Mouse (Mus musculus) frontal cortex, adult (tissue): ENCODE data around the gene Gm11939.
"Not testable (repeated sequence)": the region's sequence is repeated elsewhere in the genome, so short reads cannot be mapped to it uniquely, and the experiment has no call there.

ENCODE experiments used
- ATAC-seq: cut with Nextera tagmentation; 2 replicates; pipeline ENCODE4 v1.9.2; 2017; ENCODE audit warnings: mild to moderate bottlenecking, moderate library complexity, mixed read lengths; ENCODE audit not compliant: low TSS enrichment

The Gm11939 gene

GRCm38 (mm10) chr11:99559366-99559765 lies at the start of gene Gm11939:
Gm11939 (minus strand) TSS chr11:99559466.
- no peak for ATAC-seq

GRCm38 (mm10) chr11:99603208-99603607 lies 43.9 kb upstream of the Gm11939 start, which contains the start of gene Gm11938:
Gm11938 (minus strand) TSS chr11:99603308.
- not testable (repeated sequence) for ATAC-seq

GRCm38 (mm10) chr11:99597742-99598141 lies 38.5 kb upstream of the Gm11939 start, which contains the start of gene Krtap9-3:
Krtap9-3 (minus strand) TSS chr11:99598105.
- ATAC-seq = not testable (repeated sequence)

GRCm38 (mm10) chr11:99590981-99591380 lies 31.7 kb upstream of the Gm11939 start, which contains the start of gene Krtap1-3:
Krtap1-3 (minus strand) TSS chr11:99591339.
- ATAC-seq = no peak

GRCm38 (mm10) chr11:99585096-99585495 lies 25.8 kb upstream of the Gm11939 start:
- no peak for ATAC-seq

GRCm38 (mm10) chr11:99583245-99583704 lies 24.0 kb upstream of the Gm11939 start, which contains the start of gene Krtap1-4:
Krtap1-4 (minus strand) TSS chr11:99583654.
- ATAC-seq = no peak

- ATAC-seq = peak; percentile 52; the same call in 1 of the 2 replicates
These were observed 22.3 kb upstream of the Gm11939 start for GRCm38 (mm10) chr11:99581564-99581963.

GRCm38 (mm10) chr11:99581051-99581450 lies 21.8 kb upstream of the Gm11939 start:
- ATAC-seq = no peak

- ATAC-seq = no peak
These were observed 21.4 kb upstream of the Gm11939 start, which contains the start of gene Krtap1-5 for GRCm38 (mm10) chr11:99580636-99581035. Krtap1-5 (minus strand) TSS chr11:99581016.

GRCm38 (mm10) chr11:99574106-99574505 lies 14.8 kb upstream of the Gm11939 start:
- peak; percentile 70; the same call in 1 of the 2 replicates for ATAC-seq

GRCm38 (mm10) chr11:99573164-99573563 lies 13.9 kb upstream of the Gm11939 start:
- ATAC-seq = peak; percentile 97

GRCm38 (mm10) chr11:99566530-99566929 lies 7.3 kb upstream of the Gm11939 start, which contains the start of gene Krtap3-1:
Krtap3-1 (minus strand) TSS chr11:99566630.
- no peak for ATAC-seq

- ATAC-seq = no peak
These were observed 3.3 kb upstream of the Gm11939 start for GRCm38 (mm10) chr11:99562580-99562979.

GRCm38 (mm10) chr11:99557976-99558745 lies 1.1 kb downstream of the Gm11939 start:
- ATAC-seq = peak; percentile 79; the same call in 1 of the 2 replicates

GRCm38 (mm10) chr11:99556753-99557152 lies 2.5 kb downstream of the Gm11939 start, which contains the start of gene Krtap3-2:
Krtap3-2 (minus strand) TSS chr11:99556853.
- ATAC-seq = no peak

- ATAC-seq = no peak
These were observed 3.1 kb downstream of the Gm11939 start for GRCm38 (mm10) chr11:99556195-99556594.

GRCm38 (mm10) chr11:99550765-99551164 lies 8.5 kb downstream of the Gm11939 start, which contains the start of gene Krtap3-3:
Krtap3-3 (minus strand) TSS chr11:99550865.
- no peak for ATAC-seq

GRCm38 (mm10) chr11:99547892-99548291 lies 11.4 kb downstream of the Gm11939 start:
- no peak for ATAC-seq

GRCm38 (mm10) chr11:99539721-99540120 lies 19.5 kb downstream of the Gm11939 start:
- no peak; the same call in 1 of the 2 replicates for ATAC-seq

- no peak for ATAC-seq
These were observed 37.9 kb downstream of the Gm11939 start, which contains the start of gene Krt39 for GRCm38 (mm10) chr11:99521288-99521860. Krt39 (minus strand) TSS chr11:99521338.

GRCm38 (mm10) chr11:99514098-99514497 lies 45.2 kb downstream of the Gm11939 start:
- ATAC-seq = no peak
